Mouse (Mus musculus): ENCODE measurements around the gene Plscr1.
A peak's percentile ranks its signal among the peaks of the same experiment; 100 is the strongest.

The Plscr1 gene

GRCm38 (mm10) chr9:92249447-92249852, at the start of gene Plscr1:
TSS of gene Plscr1 (plus strand) at chr9:92249750.
- no peak for DNase-seq

DNA sequence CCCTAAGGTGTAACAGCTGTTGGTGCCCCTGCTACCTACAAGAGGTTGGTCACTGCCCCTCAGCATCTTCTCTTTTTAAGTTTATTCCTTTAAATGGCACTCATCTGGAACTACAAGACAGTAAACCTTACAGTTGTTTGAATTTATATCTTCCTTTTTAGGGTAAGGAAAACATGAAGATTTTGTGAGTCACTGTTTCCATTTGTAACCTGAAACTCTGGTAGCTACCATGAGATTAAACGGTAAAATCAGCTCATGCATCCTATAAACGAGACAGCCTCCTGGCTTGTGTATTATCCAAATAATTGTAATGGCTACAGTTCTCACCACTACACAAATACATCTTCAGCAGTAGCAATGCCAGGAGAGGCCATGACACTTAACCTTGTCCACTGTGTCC, 45.2 kb upstream of the Plscr1 start:
- DNase-seq: no peak

GRCm38 (mm10) chr9:92207307-92207706, 42.2 kb upstream of the Plscr1 start:
- peak; percentile 87 to 90 for DNase-seq

DNA sequence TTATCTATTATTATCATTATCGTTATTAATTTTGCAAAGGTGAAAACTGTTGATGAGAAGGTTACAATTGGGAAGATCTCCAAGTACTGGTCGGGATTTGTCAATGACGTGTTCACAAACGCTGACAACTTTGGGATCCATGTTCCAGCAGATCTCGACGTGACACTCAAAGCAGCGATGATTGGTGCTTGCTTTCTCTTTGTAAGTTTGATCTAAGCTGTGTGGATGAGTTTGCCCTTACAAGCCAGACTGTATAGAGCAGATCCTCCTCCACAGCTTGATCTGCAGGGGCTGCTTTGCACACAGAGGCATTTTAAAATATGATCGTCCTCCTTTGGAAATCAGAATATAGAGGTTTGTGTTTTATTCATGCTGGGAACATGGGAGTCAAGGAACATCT, 41.8 kb upstream of the Plscr1 start:
- peak in 1 of 2 experiments; percentile 25 for DNase-seq

- no peak for DNase-seq
Measured at GRCm38 (mm10) chr9:92209850-92210249, 39.7 kb upstream of the Plscr1 start.

DNA sequence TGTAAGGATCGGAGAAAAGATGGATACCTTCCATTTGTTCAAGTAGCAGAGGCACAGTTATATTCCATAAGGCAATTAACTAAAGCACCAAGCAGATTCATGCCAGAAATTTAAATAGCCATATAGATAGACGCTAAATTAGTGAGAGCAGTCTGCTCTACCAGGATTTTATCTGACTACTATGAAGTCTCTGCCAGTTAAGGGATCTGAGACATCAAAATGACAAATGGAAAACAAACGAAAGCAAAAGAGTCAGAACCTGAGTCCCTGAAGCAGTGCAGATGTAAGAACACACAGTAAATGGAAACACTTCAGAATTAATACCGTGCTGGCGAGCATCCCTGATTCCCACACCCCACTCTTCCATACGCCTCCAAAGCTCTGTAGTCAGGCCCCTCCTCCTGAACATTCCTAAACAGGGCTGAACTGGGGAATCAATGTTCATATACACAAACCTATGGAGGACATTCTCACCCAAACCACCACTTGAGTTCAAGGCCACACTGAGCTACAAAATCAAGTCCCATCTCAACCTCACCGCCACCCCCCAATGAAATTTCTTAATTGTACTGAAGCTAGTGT, 39.1 kb upstream of the Plscr1 start:
- DNase-seq: no peak

GRCm38 (mm10) chr9:92211048-92211447, 38.5 kb upstream of the Plscr1 start:
- no peak for DNase-seq

GRCm38 (mm10) chr9:92217484-92217883, 32.1 kb upstream of the Plscr1 start:
- DNase-seq: no peak

- DNase-seq: no peak
Measured at GRCm38 (mm10) chr9:92217896-92218295, 31.7 kb upstream of the Plscr1 start.

DNA sequence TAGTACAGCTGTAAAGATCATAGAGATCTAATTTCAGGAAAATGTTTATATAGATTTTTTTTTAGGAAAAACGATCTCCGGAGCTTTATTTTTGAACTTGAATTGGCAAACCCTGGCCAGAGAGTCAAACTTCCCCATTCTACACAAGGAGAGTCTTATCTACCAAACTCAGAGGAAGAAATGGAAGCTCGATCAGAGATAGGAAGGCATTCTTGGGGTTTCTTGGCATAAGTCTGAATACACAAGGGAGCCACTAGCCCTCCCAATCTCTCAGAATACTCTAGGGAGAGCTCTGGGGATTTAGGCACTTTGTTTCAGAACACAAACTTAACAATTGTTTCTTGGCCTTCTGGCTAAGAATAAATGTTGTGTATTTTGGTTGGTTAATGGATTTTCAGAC, 29.4 kb upstream of the Plscr1 start:
- DNase-seq: no peak

DNA sequence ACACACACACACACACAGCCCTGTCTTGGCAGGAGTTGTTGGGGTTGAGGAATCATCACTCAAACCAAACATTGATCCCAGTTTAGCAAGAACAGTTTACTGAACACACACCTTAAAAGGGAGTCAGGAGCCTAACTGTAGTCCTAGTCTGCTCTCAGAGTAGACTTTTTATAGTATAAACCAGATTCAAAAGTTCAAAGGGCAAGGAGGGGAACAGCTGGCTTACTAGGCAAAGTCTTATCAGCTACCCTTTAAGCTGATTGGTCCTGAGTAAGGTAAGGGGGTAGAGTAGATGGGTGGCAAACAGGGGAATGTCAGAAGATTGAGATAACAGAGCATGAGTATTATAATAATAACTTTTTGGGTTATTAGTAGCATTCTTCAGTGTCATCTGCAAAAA, 28.1 kb upstream of the Plscr1 start:
- no peak for DNase-seq

DNA sequence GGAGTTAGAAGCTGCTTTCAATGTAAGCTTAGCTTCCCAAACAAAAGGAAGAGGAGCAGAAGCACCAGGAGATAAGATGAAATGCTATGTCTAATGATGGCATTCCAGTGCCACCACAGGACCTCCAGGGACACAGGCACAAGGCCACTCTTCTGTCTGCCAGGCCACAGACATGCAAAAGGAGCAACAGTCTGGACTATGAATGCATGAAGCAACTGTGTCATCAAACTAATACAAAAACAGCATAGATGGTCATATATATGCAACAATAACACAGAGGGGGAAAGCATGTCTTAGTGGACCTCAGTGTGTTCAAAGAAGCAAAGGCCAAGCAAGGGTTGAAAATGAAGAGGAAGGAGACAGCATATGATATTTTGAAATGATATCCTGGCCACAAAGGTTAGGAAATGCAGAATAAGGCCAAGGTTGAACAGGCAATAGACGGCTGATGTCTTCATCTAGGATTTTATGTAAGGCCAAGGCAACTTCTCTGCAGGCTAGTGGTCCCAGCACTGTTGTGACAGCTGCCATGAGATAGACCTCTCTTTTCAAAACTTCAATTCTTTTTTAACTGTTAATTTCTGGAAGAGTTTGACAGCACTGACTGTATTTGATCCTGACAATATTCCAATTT, 24.8 kb upstream of the Plscr1 start:
- no peak for DNase-seq

DNA sequence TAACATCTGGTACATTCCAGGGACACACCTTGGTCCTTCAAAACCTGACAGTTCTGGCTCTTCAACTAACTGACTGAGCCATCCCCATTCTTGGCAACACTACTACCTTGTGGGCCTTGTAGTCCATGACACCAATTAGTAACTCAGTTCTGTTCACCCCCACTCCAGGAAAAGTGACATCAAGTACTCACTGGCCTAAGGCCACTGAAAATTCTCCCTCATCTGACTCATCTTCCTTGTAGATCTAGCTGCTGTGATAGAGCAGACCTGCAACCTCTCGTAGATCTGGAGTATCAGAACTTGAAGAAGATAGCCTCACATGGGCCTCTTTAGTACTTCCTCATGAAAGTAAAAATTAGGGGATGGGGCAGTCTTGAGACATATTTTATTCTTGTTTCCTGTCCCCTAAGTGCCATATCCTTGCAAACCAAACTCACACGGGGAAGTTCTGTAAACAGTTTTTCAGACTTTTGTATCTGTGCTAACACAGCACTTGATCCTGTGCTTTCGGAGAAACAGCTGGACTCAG, 23.4 kb upstream of the Plscr1 start:
- no peak for DNase-seq

DNA sequence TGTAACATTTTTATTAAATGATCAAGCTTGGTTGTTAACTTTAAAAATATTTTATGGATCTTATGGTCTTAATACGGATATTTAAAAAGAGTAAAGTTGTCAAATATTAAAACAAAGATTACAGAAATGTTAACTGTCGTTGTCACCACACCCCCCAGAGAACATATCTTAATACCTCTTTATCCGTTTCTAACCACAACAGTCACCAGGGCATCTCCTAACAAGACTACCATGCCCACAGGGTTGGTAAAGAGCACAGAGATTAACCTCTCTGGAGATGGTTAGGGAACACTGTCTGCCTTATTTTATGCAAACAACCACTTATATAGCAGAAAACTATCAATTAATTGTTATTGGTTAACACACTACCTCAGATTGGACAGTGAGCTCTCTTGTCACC, 22.8 kb upstream of the Plscr1 start:
- no peak for DNase-seq

DNA sequence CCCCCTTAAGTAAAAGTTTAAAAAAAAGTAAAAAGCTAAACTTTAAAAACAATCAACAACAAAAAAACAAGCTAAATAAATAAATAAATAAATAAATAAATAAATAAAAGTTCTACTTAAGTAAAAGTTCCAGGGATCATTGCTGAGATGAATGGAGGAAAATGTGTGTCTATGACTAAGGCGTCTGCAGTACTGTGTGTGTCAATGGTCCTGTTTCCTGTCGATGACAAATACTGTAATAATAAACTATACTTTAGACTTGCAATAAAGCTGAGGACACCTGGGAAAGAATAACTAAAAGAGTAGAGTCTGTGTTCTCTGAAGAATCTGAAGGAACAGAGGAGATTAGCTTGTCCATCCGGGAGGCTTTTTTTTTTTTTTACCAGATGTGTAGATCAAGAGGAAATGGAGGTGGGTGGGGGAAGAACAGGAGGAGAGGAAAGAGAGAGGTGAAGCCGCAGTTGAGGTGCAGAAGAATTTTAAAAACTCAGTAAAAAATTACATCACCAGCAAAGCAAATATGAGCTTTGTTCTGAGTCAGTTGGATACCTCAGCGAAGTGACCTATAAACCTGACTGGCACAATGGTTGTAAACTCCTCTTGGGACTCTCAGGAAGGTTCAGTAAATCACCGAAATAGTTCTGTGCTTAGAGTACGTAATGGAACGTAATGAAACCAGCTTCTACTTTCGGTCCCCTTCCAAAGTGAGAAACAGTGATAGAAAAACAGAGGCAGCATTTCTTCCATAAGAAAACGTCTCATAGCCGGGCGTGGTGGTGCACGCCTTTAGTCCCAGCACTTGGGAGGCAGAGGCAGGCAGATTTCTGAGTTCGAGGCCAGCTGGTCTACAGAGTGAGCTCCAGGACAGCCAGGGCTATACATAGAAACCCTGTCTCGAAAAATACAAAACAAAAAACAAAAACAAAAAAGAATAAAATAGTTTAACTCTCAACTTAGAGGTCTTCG, 20.4 kb upstream of the Plscr1 start:
- no peak for DNase-seq

DNA sequence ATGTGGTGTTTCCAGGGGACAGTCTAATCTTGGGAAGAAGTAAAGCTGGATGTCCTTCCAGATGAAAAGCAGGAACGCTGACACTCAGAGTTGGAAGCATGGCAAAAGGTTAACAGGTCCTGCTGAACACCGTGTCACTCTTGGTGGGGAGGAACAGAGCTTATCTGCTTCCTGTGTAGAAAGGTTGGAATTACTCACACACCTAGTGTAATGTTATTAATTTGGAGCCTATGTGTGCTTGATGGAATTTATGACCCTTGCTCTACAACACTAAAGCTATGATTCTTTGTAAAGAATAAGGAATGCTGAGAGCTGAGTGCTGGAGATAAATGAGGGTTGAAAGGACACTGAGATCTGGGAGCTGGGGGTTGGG, 19.7 kb upstream of the Plscr1 start:
- no peak for DNase-seq

DNA sequence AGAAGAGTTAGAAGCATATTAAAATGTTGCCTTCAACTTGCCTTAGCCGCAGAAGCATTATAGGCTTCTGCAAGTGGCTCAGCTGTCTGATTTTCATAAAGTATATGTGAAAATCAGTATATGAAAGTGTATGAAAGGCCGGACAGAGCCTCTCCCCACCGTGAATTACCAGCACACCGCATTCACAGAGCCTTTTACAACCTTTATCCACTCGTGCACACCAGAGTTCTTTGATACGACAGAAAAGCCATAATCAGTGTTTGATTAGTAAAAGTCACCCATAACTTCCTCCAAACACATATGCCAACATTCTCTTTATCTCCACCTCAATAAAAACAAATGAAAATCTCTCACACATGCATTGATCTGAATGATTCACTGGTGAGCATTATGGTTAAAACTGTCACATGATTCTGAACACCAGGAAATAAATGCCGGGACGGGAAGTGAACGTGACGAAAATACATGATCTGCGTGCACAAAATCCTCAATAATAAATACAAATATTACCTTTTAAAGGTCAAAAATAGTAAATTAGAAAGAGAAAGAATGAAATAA, 14.6 kb upstream of the Plscr1 start:
- no peak for DNase-seq

DNA sequence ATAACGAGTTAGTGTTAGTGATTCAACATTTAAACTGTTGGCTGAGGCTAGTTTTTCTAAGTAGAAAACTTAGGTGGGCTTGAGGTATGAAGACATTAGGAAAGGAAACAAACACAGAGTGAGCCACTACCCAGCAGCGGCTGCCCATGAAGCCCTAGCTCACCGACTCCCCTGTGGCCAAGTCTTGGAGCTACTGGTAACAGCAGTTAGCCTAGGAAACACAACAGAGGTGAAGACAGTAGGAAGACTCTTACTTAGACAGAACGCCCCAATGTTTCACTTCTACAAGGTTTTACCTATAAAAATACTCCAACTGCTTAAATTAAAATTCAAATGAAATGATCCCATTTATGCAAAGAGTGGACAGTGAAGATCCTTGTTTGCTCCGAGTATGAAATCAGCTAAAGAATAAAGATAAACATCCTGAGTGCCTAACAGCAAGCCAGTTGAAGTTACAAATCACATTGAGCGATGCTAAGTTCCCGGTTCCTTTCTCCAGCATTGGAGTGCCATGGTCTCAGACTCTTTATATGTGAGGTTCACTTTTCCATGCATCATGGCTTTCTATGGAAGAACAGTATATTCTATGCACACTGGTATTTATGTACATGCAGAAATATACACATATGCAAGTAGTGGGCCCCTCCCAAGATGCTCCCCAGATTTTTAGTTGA, 640 bp upstream of the Plscr1 start:
- DNase-seq: no peak

- DNase-seq: peak; percentile 72 to 74
Measured at GRCm38 (mm10) chr9:92249987-92250772, 630 bp downstream of the Plscr1 start.

GRCm38 (mm10) chr9:92252718-92253117, 3.2 kb downstream of the Plscr1 start:
- no peak for DNase-seq

DNA sequence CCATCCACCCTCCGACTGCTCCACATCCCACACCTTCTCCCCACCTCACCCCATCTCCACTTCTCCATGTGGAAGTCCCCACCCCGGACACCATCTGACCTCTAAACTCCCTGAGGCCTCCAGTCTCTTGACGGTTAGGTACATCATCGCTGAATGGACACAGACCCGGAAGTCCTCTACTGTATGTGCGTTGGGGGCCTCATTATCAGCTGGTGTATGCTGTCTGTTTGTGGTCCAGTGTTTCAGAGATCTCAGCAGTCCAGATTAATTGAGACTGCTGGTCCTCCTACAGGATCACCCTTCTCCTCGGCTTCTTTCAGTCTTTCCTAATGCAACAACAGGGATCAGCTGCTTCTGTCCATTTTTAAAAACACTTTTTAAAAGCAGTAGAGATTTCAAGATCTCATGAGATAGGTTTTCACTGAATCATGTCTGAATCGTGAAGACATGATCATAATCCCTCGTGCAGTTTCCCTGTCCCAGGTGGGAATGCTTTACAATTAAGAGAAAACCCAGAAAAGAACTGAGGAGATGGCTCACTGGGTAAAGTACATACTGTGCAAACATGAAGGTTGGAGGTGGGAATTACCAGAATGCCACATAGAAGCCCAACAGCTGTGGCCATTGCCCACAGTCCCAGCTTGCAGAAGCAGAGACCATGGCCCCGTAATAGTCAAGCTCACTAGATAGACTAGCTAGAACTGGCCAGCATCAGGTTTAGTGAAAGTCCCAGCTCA, 4.2 kb downstream of the Plscr1 start:
- DNase-seq: no peak
